Mouse (Mus musculus) ES-E14 (cell line): ENCODE results near the gene Sgta. TPM values are rescaled to one million over a fixed set of nuclear protein-coding genes. Genes with fewer than 3 reads are reported as not detected.
"Not testable (repeated sequence)": the region's sequence is repeated elsewhere in the genome, so short reads cannot be mapped to it uniquely, and the experiment has no call there.

Experiments
- DNase-seq: peaks from one replicate; pipeline ENCODE4 v3.0.0-alpha.2; 2013; ENCODE audit warnings: low read depth, low spot score
- H3K27ac ChIP-seq: 2 replicates; pipeline ENCODE4 v1.5.1; 2012; ENCODE audit warnings: low read depth, mild to moderate bottlenecking, low read length, moderate library complexity, mixed read lengths; ENCODE audit not compliant: poor library complexity, insufficient read depth, severe bottlenecking
- H3K36me3 ChIP-seq: 2 replicates; pipeline ENCODE4 v1.6.1; 2012; ENCODE audit warnings: mild to moderate bottlenecking, low read length, moderate library complexity, mixed read lengths; ENCODE audit not compliant: control insufficient read depth, poor library complexity, insufficient read depth, severe bottlenecking
- H3K4me1 ChIP-seq, 2 experiments: fragments of 150-350 bp in 1 of 2; sonication (generic) in 1 of 2; 2 replicates each; pipeline ENCODE4 v1.6.1; 2012; ENCODE audit warnings: low read length in 2 of 2, mild to moderate bottlenecking in 1 of 2, mixed read lengths in 1 of 2; ENCODE audit not compliant: control insufficient read depth in 2 of 2, insufficient read depth in 2 of 2, poor library complexity in 1 of 2
- H3K4me3 ChIP-seq, 2 experiments: fragments of 150-350 bp in 1 of 2; sonication (generic) in 1 of 2; 2 replicates each; pipeline ENCODE4 v1.5.1; 2012; ENCODE audit warnings: low read length in 2 of 2, low read depth in 1 of 2, mild to moderate bottlenecking in 1 of 2, mixed read lengths in 1 of 2; ENCODE audit not compliant: insufficient read depth in 1 of 2, poor library complexity in 1 of 2, severe bottlenecking in 1 of 2
- H3K9ac ChIP-seq: 2 replicates; pipeline ENCODE4 v1.6.1; 2012; ENCODE audit warnings: low read depth, mild to moderate bottlenecking, low read length, mixed read lengths; ENCODE audit not compliant: poor library complexity, insufficient read depth, severe bottlenecking
- H3K9me3 ChIP-seq: fragments of 150-350 bp; sonication (generic); 2 replicates; pipeline ENCODE4 v1.6.1; 2012; ENCODE audit warnings: low read depth, mild to moderate bottlenecking, low read length; ENCODE audit not compliant: control insufficient read depth, insufficient read depth
- CHD2 ChIP-seq: IDR thresholded peaks from 2 replicates; pipeline ENCODE4 v1.6.1; 2014; ENCODE audit warnings: mild to moderate bottlenecking, low read depth, low read length, inconsistent platforms
- HCFC1 ChIP-seq: IDR thresholded peaks from 2 replicates; pipeline ENCODE4 v1.6.1; 2012; ENCODE audit warnings: low read length, inconsistent platforms, borderline replicate concordance; ENCODE audit not compliant: insufficient read depth
- MAFK ChIP-seq: IDR thresholded peaks from 2 replicates; pipeline ENCODE4 v1.6.1; 2014; ENCODE audit warnings: mild to moderate bottlenecking, low read depth, low read length, inconsistent platforms; ENCODE audit not compliant: insufficient read depth
- ZC3H11A ChIP-seq: IDR thresholded peaks from 2 replicates; pipeline ENCODE4 v1.6.1; 2012; ENCODE audit warnings: low read depth, mild to moderate bottlenecking, inconsistent platforms, low read length, borderline replicate concordance
- ZNF384 ChIP-seq: IDR thresholded peaks from 2 replicates; pipeline ENCODE4 v1.6.1; 2012; ENCODE audit warnings: low read depth, low read length, inconsistent platforms
- in situ Hi-C, 2 experiments: fragments of 600-800 bp; cut with MboI; formaldehyde crosslinking; loops; one replicate each; pipeline ENCODE4 v1.15.1; 2025; ENCODE audit warnings: low sequenced_read_pairs in 2 of 2, inconsistent platforms in 1 of 2; ENCODE audit not compliant: unreplicated experiment in 2 of 2
- total RNA-seq: library from RNA; depleted of rRNA; stranded (reverse); fragments of 300-350 nt; gene quantifications from 2 replicates; pipeline ENCODE4 v1.2.3, GENCODE M21; 2012

Sgta gene
- total RNA-seq, 1 experiment, result 116 TPM

- no peak overlapping the region for H3K4me3 ChIP-seq
- no peak overlapping the region for H3K27ac ChIP-seq
- no peak overlapping the region for H3K9ac ChIP-seq
- in situ Hi-C loops, result no loop called here
- TF ChIP-seq ZNF384 (no peak), MAFK (no peak), ZC3H11A (no peak), CHD2 (no peak), HCFC1 (no peak)
- no peak for DNase-seq
- peaks cover 23% of the 10 kb centered on the region for H3K36me3 ChIP-seq
- no peaks in the 10 kb centered on the region for H3K9me3 ChIP-seq
- peaks cover 0 to 8% of the 10 kb centered on the region in 2 experiments; a peak in 1 of 4 replicates for H3K4me1 ChIP-seq
These were observed 4.8 kb downstream of the Sgta start for GRCm38 (mm10) chr10:81055169-81055568.

GRCm38 (mm10) chr10:81052577-81052976, 7.4 kb downstream of the Sgta start:
- H3K36me3 ChIP-seq, result peaks cover 49% of the 10 kb centered on the region
- in situ Hi-C loops, result no loop called here

GRCm38 (mm10) chr10:81051133-81051532, 8.8 kb downstream of the Sgta start:
- no peak overlapping the region for H3K4me3 ChIP-seq
- TF ChIP-seq ZNF384 (no peak), CHD2 (no peak), HCFC1 (no peak), ZC3H11A (no peak), MAFK (no peak)
- no peaks in the 10 kb centered on the region for H3K9me3 ChIP-seq
- H3K36me3 ChIP-seq, result peaks cover 62% of the 10 kb centered on the region
- H3K4me1 ChIP-seq, result no peaks in the 10 kb centered on the region
- DNase-seq, result no peak
- H3K9ac ChIP-seq, result no peak overlapping the region
- in situ Hi-C loops, result no loop called here
- H3K27ac ChIP-seq, result no peak overlapping the region

More at GRCm38 (mm10) chr10:81052577-81052976, 7.4 kb downstream of the Sgta start:
- no peak for DNase-seq
- no peak overlapping the region for H3K27ac ChIP-seq
- H3K4me1 ChIP-seq, result no peaks in the 10 kb centered on the region
- H3K9me3 ChIP-seq, result no peaks in the 10 kb centered on the region
- no peak for TF ChIP-seq ZC3H11A
- TF ChIP-seq ZNF384, result no peak
- no peak for TF ChIP-seq MAFK
- no peak for TF ChIP-seq HCFC1
- no peak for TF ChIP-seq CHD2
- no peak overlapping the region for H3K4me3 ChIP-seq
- no peak overlapping the region for H3K9ac ChIP-seq

GRCm38 (mm10) chr10:81050645-81051044, 9.3 kb downstream of the Sgta start:
- DNase-seq, result no peak
- Histone ChIP-seq H3K4me3 (no peak overlapping the region), H3K27ac (no peak overlapping the region), H3K9me3 (no peaks in the 10 kb centered on the region), H3K4me1 (no peaks in the 10 kb centered on the region), H3K9ac (no peak overlapping the region), H3K36me3 (peaks cover 66% of the 10 kb centered on the region)
- TF ChIP-seq ZC3H11A, result no peak
- TF ChIP-seq ZNF384, result no peak
- no peak for TF ChIP-seq CHD2
- no peak for TF ChIP-seq HCFC1
- TF ChIP-seq MAFK, result no peak
- in situ Hi-C loops, result no loop called here

GRCm38 (mm10) chr10:81045246-81045645, 14.7 kb downstream of the Sgta start:
- H3K27ac ChIP-seq, DNase-seq, H3K9me3 ChIP-seq, H3K4me1 ChIP-seq, in situ Hi-C loops, H3K4me3 ChIP-seq, H3K9ac ChIP-seq: not testable (repeated sequence)
- H3K36me3 ChIP-seq, result peaks cover 63% of the 10 kb centered on the region
